Mouse (Mus musculus): ENCODE results near the gene Nphp1. TPM values are rescaled to one million over a fixed set of nuclear protein-coding genes. Genes with fewer than 3 reads are reported as not detected.
A peak's percentile ranks its signal among the peaks of the same experiment; 100 is the strongest.

Gene Nphp1
- polyA plus RNA-seq, 1 experiment from 2014 or later = 34.2 TPM

GRCm38 (mm10) chr2:127787226-127787625 is 1.5 kb downstream of the Nphp1 start:
- Histone ChIP-seq H3K27me3 (ENCODE audit: control insufficient read depth, insufficient read depth, low read length) (no peaks in the 10 kb centered on the region), H3K4me3 (ENCODE audit: low read depth, low read length) (no peak overlapping the region), H3K27ac (replicated peaks; ENCODE audit: low read depth, low read length) (no peak overlapping the region), H3K4me2 (ENCODE audit: low read depth, low read length) (no peak overlapping the region), H3K36me3 (replicated peaks; ENCODE audit: control insufficient read depth, insufficient read depth, low read depth, low read length) (no peaks in the 10 kb centered on the region), H3K9ac (replicated peaks; ENCODE audit: low read length) (no peak overlapping the region), H3K4me1 (ENCODE audit: control insufficient read depth, insufficient read depth, low read length) (peaks cover 2% of the 10 kb centered on the region), H3K9me3 (replicated peaks; ENCODE audit: control insufficient read depth, low read length) (no peaks in the 10 kb centered on the region)
- ATAC-seq (replicated peaks; ENCODE audit: insufficient number of reproducible peaks, low FRiP score, low TSS enrichment, low read depth) (no peak), DNase-seq (ENCODE audit: low spot score) (no peak)
- 93% methylated on average over 5 of the region's 5 CpGs for WGBS

- no peak overlapping the region for H3K4me2 ChIP-seq (ENCODE audit: low read depth, low read length)
- DNase-seq (ENCODE audit: low spot score) = no peak
- no peak overlapping the region for H3K27ac ChIP-seq (replicated peaks; ENCODE audit: low read depth, low read length)
- 84% methylated on average over 5 of the region's 5 CpGs for WGBS
- no peak for ATAC-seq (replicated peaks; ENCODE audit: insufficient number of reproducible peaks, low FRiP score, low TSS enrichment, low read depth)
- H3K36me3 ChIP-seq (replicated peaks; ENCODE audit: control insufficient read depth, insufficient read depth, low read depth, low read length) = no peaks in the 10 kb centered on the region
- no peak overlapping the region for H3K9ac ChIP-seq (replicated peaks; ENCODE audit: low read length)
- no peaks in the 10 kb centered on the region for H3K9me3 ChIP-seq (replicated peaks; ENCODE audit: control insufficient read depth, low read length)
- no peak overlapping the region for H3K4me3 ChIP-seq (ENCODE audit: low read depth, low read length)
- H3K4me1 ChIP-seq (ENCODE audit: control insufficient read depth, insufficient read depth, low read length) = no peaks in the 10 kb centered on the region
- no peaks in the 10 kb centered on the region for H3K27me3 ChIP-seq (ENCODE audit: control insufficient read depth, insufficient read depth, low read length)
These were observed 10.2 kb downstream of the Nphp1 start for GRCm38 (mm10) chr2:127778451-127778850.

- no peaks in the 10 kb centered on the region for H3K4me1 ChIP-seq (ENCODE audit: control insufficient read depth, insufficient read depth, low read length)
- DNase-seq (ENCODE audit: low spot score) (no peak), ATAC-seq (replicated peaks; ENCODE audit: insufficient number of reproducible peaks, low FRiP score, low TSS enrichment, low read depth) (no peak)
- no peak overlapping the region for H3K4me2 ChIP-seq (ENCODE audit: low read depth, low read length)
- no peak overlapping the region for H3K4me3 ChIP-seq (ENCODE audit: low read depth, low read length)
- no peak overlapping the region for H3K27ac ChIP-seq (replicated peaks; ENCODE audit: low read depth, low read length)
- no peaks in the 10 kb centered on the region for H3K36me3 ChIP-seq (replicated peaks; ENCODE audit: control insufficient read depth, insufficient read depth, low read depth, low read length)
- no peak overlapping the region for H3K9ac ChIP-seq (replicated peaks; ENCODE audit: low read length)
- no peaks in the 10 kb centered on the region for H3K9me3 ChIP-seq (replicated peaks; ENCODE audit: control insufficient read depth, low read length)
- no peaks in the 10 kb centered on the region for H3K27me3 ChIP-seq (ENCODE audit: control insufficient read depth, insufficient read depth, low read length)
- WGBS = 82% methylated on average over 3 of the region's 3 CpGs
These were observed 13.7 kb downstream of the Nphp1 start for GRCm38 (mm10) chr2:127775013-127775412.

- H3K4me2 ChIP-seq (ENCODE audit: low read depth, low read length) = no peak overlapping the region
- WGBS = 15% methylated on average over 1 of the region's 1 CpGs
- DNase-seq (ENCODE audit: low spot score) (no peak), ATAC-seq (replicated peaks; ENCODE audit: insufficient number of reproducible peaks, low FRiP score, low TSS enrichment, low read depth) (no peak)
- no peaks in the 10 kb centered on the region for H3K9me3 ChIP-seq (replicated peaks; ENCODE audit: control insufficient read depth, low read length)
- H3K36me3 ChIP-seq (replicated peaks; ENCODE audit: control insufficient read depth, insufficient read depth, low read depth, low read length) = no peaks in the 10 kb centered on the region
- no peak overlapping the region for H3K4me3 ChIP-seq (ENCODE audit: low read depth, low read length)
- H3K27ac ChIP-seq (replicated peaks; ENCODE audit: low read depth, low read length) = no peak overlapping the region
- no peak overlapping the region for H3K9ac ChIP-seq (replicated peaks; ENCODE audit: low read length)
- H3K27me3 ChIP-seq (ENCODE audit: control insufficient read depth, insufficient read depth, low read length) = no peaks in the 10 kb centered on the region
- no peaks in the 10 kb centered on the region for H3K4me1 ChIP-seq (ENCODE audit: control insufficient read depth, insufficient read depth, low read length)
These were observed 14.1 kb downstream of the Nphp1 start for GRCm38 (mm10) chr2:127774578-127774941.

GRCm38 (mm10) chr2:127773938-127774577 is 14.6 kb downstream of the Nphp1 start:
- Histone ChIP-seq H3K4me2 (ENCODE audit: low read depth, low read length) (no peak overlapping the region), H3K4me1 (ENCODE audit: control insufficient read depth, insufficient read depth, low read length) (no peaks in the 10 kb centered on the region), H3K27ac (replicated peaks; ENCODE audit: low read depth, low read length) (no peak overlapping the region), H3K9ac (replicated peaks; ENCODE audit: low read length) (peak overlapping the region; percentile 4; the same call in 1 of the 2 replicates), H3K36me3 (replicated peaks; ENCODE audit: control insufficient read depth, insufficient read depth, low read depth, low read length) (no peaks in the 10 kb centered on the region), H3K4me3 (ENCODE audit: low read depth, low read length) (no peak overlapping the region), H3K27me3 (ENCODE audit: control insufficient read depth, insufficient read depth, low read length) (no peaks in the 10 kb centered on the region), H3K9me3 (replicated peaks; ENCODE audit: control insufficient read depth, low read length) (no peaks in the 10 kb centered on the region)
- ATAC-seq (replicated peaks; ENCODE audit: insufficient number of reproducible peaks, low FRiP score, low TSS enrichment, low read depth) = peak; percentile 59; the same call in 1 of the 2 replicates
- DNase-seq (ENCODE audit: low spot score) = no peak
- WGBS = 35% methylated on average over 15 of the region's 15 CpGs

- DNase-seq (ENCODE audit: low spot score) (no peak), ATAC-seq (replicated peaks; ENCODE audit: insufficient number of reproducible peaks, low FRiP score, low TSS enrichment, low read depth) (no peak)
- H3K4me3 ChIP-seq (ENCODE audit: low read depth, low read length) = no peak overlapping the region
- H3K9me3 ChIP-seq (replicated peaks; ENCODE audit: control insufficient read depth, low read length) = no peaks in the 10 kb centered on the region
- no peaks in the 10 kb centered on the region for H3K36me3 ChIP-seq (replicated peaks; ENCODE audit: control insufficient read depth, insufficient read depth, low read depth, low read length)
- no peaks in the 10 kb centered on the region for H3K4me1 ChIP-seq (ENCODE audit: control insufficient read depth, insufficient read depth, low read length)
- H3K27me3 ChIP-seq (ENCODE audit: control insufficient read depth, insufficient read depth, low read length) = no peaks in the 10 kb centered on the region
- H3K9ac ChIP-seq (replicated peaks; ENCODE audit: low read length) = no peak overlapping the region
- H3K4me2 ChIP-seq (ENCODE audit: low read depth, low read length) = no peak overlapping the region
- 87% methylated on average over 5 of the region's 5 CpGs for WGBS
- H3K27ac ChIP-seq (replicated peaks; ENCODE audit: low read depth, low read length) = no peak overlapping the region
These were observed 27.1 kb downstream of the Nphp1 start for GRCm38 (mm10) chr2:127761587-127761986.

- no peak overlapping the region for H3K9ac ChIP-seq (replicated peaks; ENCODE audit: low read length)
- H3K27ac ChIP-seq (replicated peaks; ENCODE audit: low read depth, low read length) = no peak overlapping the region
- H3K9me3 ChIP-seq (replicated peaks; ENCODE audit: control insufficient read depth, low read length) = no peaks in the 10 kb centered on the region
- 75% methylated on average over 10 of the region's 10 CpGs for WGBS
- no peaks in the 10 kb centered on the region for H3K27me3 ChIP-seq (ENCODE audit: control insufficient read depth, insufficient read depth, low read length)
- H3K4me1 ChIP-seq (ENCODE audit: control insufficient read depth, insufficient read depth, low read length) = no peaks in the 10 kb centered on the region
- H3K4me3 ChIP-seq (ENCODE audit: low read depth, low read length) = no peak overlapping the region
- DNase-seq (ENCODE audit: low spot score) (no peak), ATAC-seq (replicated peaks; ENCODE audit: insufficient number of reproducible peaks, low FRiP score, low TSS enrichment, low read depth) (no peak)
- H3K4me2 ChIP-seq (ENCODE audit: low read depth, low read length) = no peak overlapping the region
- H3K36me3 ChIP-seq (replicated peaks; ENCODE audit: control insufficient read depth, insufficient read depth, low read depth, low read length) = no peaks in the 10 kb centered on the region
These were observed 28.2 kb downstream of the Nphp1 start for GRCm38 (mm10) chr2:127760429-127761000.

GRCm38 (mm10) chr2:127760014-127760413 is 28.7 kb downstream of the Nphp1 start:
- WGBS = 85% methylated on average over 6 of the region's 6 CpGs
- Histone ChIP-seq H3K4me2 (ENCODE audit: low read depth, low read length) (no peak overlapping the region), H3K9ac (replicated peaks; ENCODE audit: low read length) (no peak overlapping the region), H3K9me3 (replicated peaks; ENCODE audit: control insufficient read depth, low read length) (no peaks in the 10 kb centered on the region), H3K27me3 (ENCODE audit: control insufficient read depth, insufficient read depth, low read length) (no peaks in the 10 kb centered on the region), H3K27ac (replicated peaks; ENCODE audit: low read depth, low read length) (no peak overlapping the region), H3K36me3 (replicated peaks; ENCODE audit: control insufficient read depth, insufficient read depth, low read depth, low read length) (no peaks in the 10 kb centered on the region), H3K4me3 (ENCODE audit: low read depth, low read length) (no peak overlapping the region), H3K4me1 (ENCODE audit: control insufficient read depth, insufficient read depth, low read length) (no peaks in the 10 kb centered on the region)
- DNase-seq (ENCODE audit: low spot score) = no peak
- no peak for ATAC-seq (replicated peaks; ENCODE audit: insufficient number of reproducible peaks, low FRiP score, low TSS enrichment, low read depth)

Data from embryonic facial prominence, embryonic 11.5 days (tissue).